ENCODE assay signal across 12 mouse cellular contexts in the genomic region with DNA sequence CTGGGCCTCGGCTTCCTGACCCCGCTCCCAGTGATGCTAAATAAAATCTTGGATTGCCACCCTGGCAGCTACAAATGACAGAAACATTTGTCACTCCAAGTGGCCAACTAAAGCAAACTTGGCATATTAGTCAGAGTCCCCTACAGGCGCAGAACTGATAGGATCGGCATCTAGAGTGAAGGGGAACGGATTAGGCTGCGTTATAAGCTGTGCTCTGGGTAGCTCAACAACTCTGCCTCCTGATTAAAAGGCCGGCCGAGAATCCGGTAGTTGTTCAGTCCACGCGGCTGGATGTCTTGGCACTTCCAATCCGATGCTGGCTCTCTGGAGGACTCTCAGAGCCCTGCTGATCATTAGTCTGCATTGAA. TPM values are rescaled to one million over a fixed set of nuclear protein-coding genes. Genes with fewer than 3 reads are reported as not detected.
DNase-seq lines count a peak whose midpoint lies in the region; ATAC-seq and TF ChIP-seq lines count a peak whose summit lies in the region.
"Had no signal": no experiment of that assay in that cellular context is flagged by ENCODE, and none has a peak within 500 bp of the region (broad histone marks: within the 10 kb centered on the region; RNA-seq: fewer than 3 reads in every experiment).

No protein-coding gene starts in this region.

- ATAC-seq in midbrain, embryonic 12.5 days (ENCODE audit: low FRiP score, low read depth) = no peak

- no peak overlapping the region for H3K9ac ChIP-seq in midbrain, embryonic 12.5 days (replicated peaks)
- H3K9ac ChIP-seq: kidney, embryonic 15.5 days had no signal

- peak overlapping the region; percentile 46 for H3K4me2 ChIP-seq in midbrain, embryonic 12.5 days (replicated peaks)

- H3K36me3 ChIP-seq in testis, adult 2 months (ENCODE audit: control insufficient read depth, insufficient read depth, low read length) = no peaks in the 10 kb centered on the region
- H3K36me3 ChIP-seq in hindbrain, embryonic 10.5 days = no peaks in the 10 kb centered on the region
- no peaks in the 10 kb centered on the region for H3K36me3 ChIP-seq in midbrain, embryonic 12.5 days
- H3K36me3 ChIP-seq: kidney, embryonic 15.5 days had no signal

- H3K27ac ChIP-seq in testis, adult 2 months (ENCODE audit: control insufficient read depth, insufficient read depth, low read depth, low read length) = no peak overlapping the region
- H3K27ac ChIP-seq in hindbrain, embryonic 10.5 days = peak overlapping the region; percentile 45; the same call in 1 of the 2 replicates
- peak overlapping the region; percentile 79 for H3K27ac ChIP-seq in midbrain, embryonic 12.5 days (replicated peaks)
- H3K27ac ChIP-seq: kidney, embryonic 15.5 days had no signal

- intact Hi-C loops in heart, postnatal 25 days (cut with DNase I) = loop anchor here (5.0 kb wide), 1 partner anchor 433 kb away; no protein-coding TSS in a partner anchor

- H3K27me3 ChIP-seq in testis, adult 2 months (ENCODE audit: control insufficient read depth, insufficient read depth, low read length) = peaks cover 7% of the 10 kb centered on the region; the same call in 1 of the 2 replicates
- peaks cover 90% of the 10 kb centered on the region for H3K27me3 ChIP-seq in hindbrain, embryonic 10.5 days (ENCODE audit: insufficient read depth, poor library complexity, severe bottlenecking)
- peaks cover 91% of the 10 kb centered on the region for H3K27me3 ChIP-seq in midbrain, embryonic 12.5 days

- no peaks in the 10 kb centered on the region for H3K9me3 ChIP-seq in hindbrain, embryonic 10.5 days
- no peaks in the 10 kb centered on the region for H3K9me3 ChIP-seq in midbrain, embryonic 12.5 days
- H3K9me3 ChIP-seq: kidney, embryonic 15.5 days had no signal

- no peak for TF ChIP-seq CTCF in testis, adult 2 months (IDR thresholded peaks at IDR 0.05; ENCODE audit: control insufficient read depth, insufficient read depth, insufficient replicate concordance, low read depth, low read length)

- no peak for DNase-seq in testis, postnatal 10 days (ENCODE audit: low spot score)
- no peak for DNase-seq in hindbrain, embryonic 10.5 days (ENCODE audit: low spot score)
- DNase-seq in thymus, postnatal 0 days (ENCODE audit: low spot score) = no peak
- no peak for DNase-seq in thymus, postnatal 36 days
- DNase-seq in heart, postnatal 25 days (ENCODE audit: low spot score) = no peak
- DNase-seq: heart, postnatal 36 days; lung, adult 18-20 months; thymus, postnatal 25 days had no signal

- peaks cover 7% of the 10 kb centered on the region for H3K4me1 ChIP-seq in testis, adult 2 months (ENCODE audit: control insufficient read depth, insufficient read depth, low read length)
- H3K4me1 ChIP-seq in hindbrain, embryonic 10.5 days (replicated peaks) = peaks cover 48% of the 10 kb centered on the region
- H3K4me1 ChIP-seq in midbrain, embryonic 12.5 days = peaks cover 16% of the 10 kb centered on the region

- peak overlapping the region; percentile 53 for H3K4me3 ChIP-seq in testis, adult 2 months (ENCODE audit: control insufficient read depth, low read depth, low read length)
- H3K4me3 ChIP-seq in hindbrain, embryonic 10.5 days = peak overlapping the region; percentile 41; the same call in 1 of the 2 replicates
- peak overlapping the region; percentile 18 for H3K4me3 ChIP-seq in midbrain, embryonic 12.5 days
- H3K4me3 ChIP-seq: kidney, embryonic 15.5 days had no signal

- WGBS in hindbrain, embryonic 10.5 days = 14% methylated on average over 12 of the region's 12 CpGs
- 4% methylated on average over 12 of the region's 12 CpGs for WGBS in midbrain, embryonic 12.5 days

- TF ChIP-seq POLR2A in testis, adult 2 months (IDR thresholded peaks at IDR 0.05; ENCODE audit: control insufficient read depth, low read depth, low read length) = no peak

RNA-seq across cellular contexts. Expression of gene Fbxo2, which starts 14.1 kb away (rescaled TPM):
- polyA plus RNA-seq in testis, adult 2 months (2012; rRNA removed) = 41.2 and 42.8 TPM in 2 replicates
- polyA plus RNA-seq in hindbrain, embryonic 10.5 days (2016; fragmentation: Nextera tagmentation; extraction: Ambion mirVana) = 3.3 and 4.6 TPM in 2 replicates
- polyA plus RNA-seq in midbrain, embryonic 12.5 days (2016; fragmentation: Nextera tagmentation; extraction: Ambion mirVana) = 1.5 and 2.1 TPM in 2 replicates
- 0.71 and 1.1 TPM in 2 replicates for polyA plus RNA-seq in thymus, postnatal 0 days (2015; fragmentation: Nextera tagmentation; extraction: Ambion mirVana)
- under 1 TPM in 1 of 2 experiments, not detected in 1; 0.20 TPM for total RNA-seq in heart, postnatal 25 days (2021)
- total RNA-seq: megakaryocyte-erythroid progenitor cell, adult 5-6 weeks had no signal

RNA-seq across cellular contexts. Expression of gene Fbxo44, which starts 14.2 kb away (rescaled TPM):
- 191 and 200 TPM in 2 replicates for polyA plus RNA-seq in testis, adult 2 months (2012; rRNA removed)
- 48.0 and 86.5 TPM in 2 replicates for polyA plus RNA-seq in hindbrain, embryonic 10.5 days (2016; fragmentation: Nextera tagmentation; extraction: Ambion mirVana)
- 77.4 and 79.8 TPM in 2 replicates for polyA plus RNA-seq in midbrain, embryonic 12.5 days (2016; fragmentation: Nextera tagmentation; extraction: Ambion mirVana)
- 10.2 and 10.9 TPM in 2 replicates for polyA plus RNA-seq in thymus, postnatal 0 days (2015; fragmentation: Nextera tagmentation; extraction: Ambion mirVana)
- 10 to 100 TPM; 16.0 to 16.9 TPM for total RNA-seq in heart, postnatal 25 days (2021)

RNA-seq across cellular contexts. Expression of gene Fbxo6, which starts 22.5 kb away (rescaled TPM):
- polyA plus RNA-seq in testis, adult 2 months (2012; rRNA removed) = 41.3 and 41.9 TPM in 2 replicates
- 11.0 and 15.6 TPM in 2 replicates for polyA plus RNA-seq in hindbrain, embryonic 10.5 days (2016; fragmentation: Nextera tagmentation; extraction: Ambion mirVana)
- polyA plus RNA-seq in midbrain, embryonic 12.5 days (2016; fragmentation: Nextera tagmentation; extraction: Ambion mirVana) = 14.6 and 17.1 TPM in 2 replicates
- polyA plus RNA-seq in thymus, postnatal 0 days (2015; fragmentation: Nextera tagmentation; extraction: Ambion mirVana) = 36.2 and 37.7 TPM in 2 replicates
- 10 to 100 TPM; 34.5 to 37.5 TPM for total RNA-seq in heart, postnatal 25 days (2021)

RNA-seq across cellular contexts. Expression of gene Draxin, which starts 44.0 kb away (rescaled TPM):
- polyA plus RNA-seq in testis, adult 2 months (2012; rRNA removed) = 0.24 and 0.32 TPM in 2 replicates
- 6.5 and 13.1 TPM in 2 replicates for polyA plus RNA-seq in hindbrain, embryonic 10.5 days (2016; fragmentation: Nextera tagmentation; extraction: Ambion mirVana)
- 16.7 and 16.8 TPM in 2 replicates for polyA plus RNA-seq in midbrain, embryonic 12.5 days (2016; fragmentation: Nextera tagmentation; extraction: Ambion mirVana)
- not detected in 2 replicates for polyA plus RNA-seq in thymus, postnatal 0 days (2015; fragmentation: Nextera tagmentation; extraction: Ambion mirVana)
- total RNA-seq in heart, postnatal 25 days (2021) = under 1 TPM; 0.05 to 0.11 TPM
- total RNA-seq: megakaryocyte-erythroid progenitor cell, adult 5-6 weeks had no signal

RNA-seq across cellular contexts. Expression of gene Mad2l2, which starts 44.3 kb away (rescaled TPM):
- polyA plus RNA-seq in testis, adult 2 months (2012; rRNA removed) = 332 and 347 TPM in 2 replicates
- 74.3 and 86.9 TPM in 2 replicates for polyA plus RNA-seq in hindbrain, embryonic 10.5 days (2016; fragmentation: Nextera tagmentation; extraction: Ambion mirVana)
- 94.7 and 95.2 TPM in 2 replicates for polyA plus RNA-seq in midbrain, embryonic 12.5 days (2016; fragmentation: Nextera tagmentation; extraction: Ambion mirVana)
- 42.1 and 46.1 TPM in 2 replicates for polyA plus RNA-seq in thymus, postnatal 0 days (2015; fragmentation: Nextera tagmentation; extraction: Ambion mirVana)
- total RNA-seq in heart, postnatal 25 days (2021) = 10 to 100 TPM; 11.9 to 12.8 TPM
